Mouse (Mus musculus) lung, embryonic 15.5 days (tissue): ENCODE measurements around the gene Ppia. TPM values are rescaled to one million over a fixed set of nuclear protein-coding genes. Genes with fewer than 3 reads are reported as not detected.
"Not testable (repeated sequence)": the region's sequence is repeated elsewhere in the genome, so short reads cannot be mapped to it uniquely, and the experiment has no call there.

Experiments used
- ATAC-seq: fragments of 200-750 bp; cut with Nextera tagmentation; 2 replicates; pipeline ENCODE4 v1.8.0; 2017; ENCODE audit warnings: moderate number of reproducible peaks, borderline replicate concordance; ENCODE audit not compliant: low FRiP score, low TSS enrichment; ENCODE audit errors: extremely low read depth
- H3K27ac ChIP-seq: fragments of 300-500 bp; sonication (generic); 2 replicates; pipeline ENCODE4 v1.5.1; 2015; ENCODE audit warnings: moderate library complexity, mild to moderate bottlenecking, inconsistent platforms
- H3K27me3 ChIP-seq: fragments of 300-500 bp; sonication (generic); 2 replicates; pipeline ENCODE4 v1.6.1; 2015; ENCODE audit warnings: inconsistent platforms
- H3K36me3 ChIP-seq: fragments of 300-500 bp; sonication (generic); 2 replicates; pipeline ENCODE4 v1.6.1; 2015; ENCODE audit warnings: inconsistent platforms
- H3K4me1 ChIP-seq: fragments of 300-500 bp; sonication (generic); 2 replicates; pipeline ENCODE4 v1.6.1; 2015; ENCODE audit warnings: inconsistent platforms
- H3K4me2 ChIP-seq: fragments of 300-500 bp; sonication (generic); 2 replicates; pipeline ENCODE4 v1.6.1; 2015; ENCODE audit warnings: inconsistent platforms, mild to moderate bottlenecking, moderate library complexity
- H3K4me3 ChIP-seq: fragments of 300-500 bp; sonication (generic); 2 replicates; pipeline ENCODE4 v1.5.1; 2015; ENCODE audit warnings: mild to moderate bottlenecking, inconsistent platforms
- H3K9ac ChIP-seq: fragments of 300-500 bp; sonication (generic); 2 replicates; pipeline ENCODE4 v1.6.1; 2015; ENCODE audit warnings: inconsistent platforms
- H3K9me3 ChIP-seq: fragments of 300-500 bp; sonication (generic); 2 replicates; pipeline ENCODE4 v1.6.1; 2016; ENCODE audit warnings: inconsistent platforms
- WGBS: fragments of 180-500 bp; shearing (Covaris S2); methylation state at CpG from one replicate; pipeline ENCODE4 v1.1.7; 2015; 5-methylcytosine and 5-hydroxymethylcytosine counted together
- polyA plus RNA-seq: library from polyadenylated mRNA; unstranded; fragments of >200 nt; fragmentation: Nextera tagmentation; extraction: Ambion mirVana; gene quantifications from 2 replicates; pipeline ENCODE4 v1.2.1, GENCODE M21; 2015

Gene Ppia
- polyA plus RNA-seq, 1 experiment from 2014 or later = 6,112 TPM

- not testable (repeated sequence) for H3K9me3 ChIP-seq, H3K4me2 ChIP-seq, ATAC-seq, H3K27ac ChIP-seq, H3K9ac ChIP-seq, H3K27me3 ChIP-seq, H3K4me3 ChIP-seq
- H3K4me1 ChIP-seq = peaks cover 24% of the 10 kb centered on the region
- 58% methylated on average over 4 of the region's 4 CpGs for WGBS
- peaks cover 53% of the 10 kb centered on the region for H3K36me3 ChIP-seq
Measured at GRCm38 (mm10) chr11:6419156-6419555, 3.9 kb downstream of the Ppia start.

GRCm38 (mm10) chr11:6420283-6420703 is 5.0 kb downstream of the Ppia start:
- 11% methylated on average over 1 of the region's 1 CpGs for WGBS
- peaks cover 15% of the 10 kb centered on the region for H3K4me1 ChIP-seq
- no peak overlapping the region for H3K27ac ChIP-seq
- H3K27me3 ChIP-seq = no peaks in the 10 kb centered on the region
- H3K4me2 ChIP-seq = no peak overlapping the region
- no peaks in the 10 kb centered on the region for H3K9me3 ChIP-seq
- ATAC-seq = no peak
- no peak overlapping the region for H3K9ac ChIP-seq
- H3K36me3 ChIP-seq = peaks cover 60% of the 10 kb centered on the region
- H3K4me3 ChIP-seq = no peak overlapping the region

- Histone ChIP-seq H3K27me3 (no peaks in the 10 kb centered on the region), H3K36me3 (peaks cover 64% of the 10 kb centered on the region), H3K4me1 (peaks cover 15% of the 10 kb centered on the region), H3K4me2 (no peak overlapping the region), H3K4me3 (no peak overlapping the region), H3K9me3 (no peaks in the 10 kb centered on the region), H3K27ac (no peak overlapping the region), H3K9ac (no peak overlapping the region)
- no peak for ATAC-seq
- 73% methylated on average over 2 of the region's 2 CpGs for WGBS
Measured at GRCm38 (mm10) chr11:6420722-6421350, 5.6 kb downstream of the Ppia start.

- H3K9me3 ChIP-seq = no peaks in the 10 kb centered on the region
- no peaks in the 10 kb centered on the region for H3K27me3 ChIP-seq
- peaks cover 91% of the 10 kb centered on the region for H3K36me3 ChIP-seq
- H3K9ac ChIP-seq = no peak overlapping the region
- ATAC-seq = no peak
- no peak overlapping the region for H3K27ac ChIP-seq
- no peaks in the 10 kb centered on the region for H3K4me1 ChIP-seq
- no peak overlapping the region for H3K4me2 ChIP-seq
- whole genome bisulfite sequencing = 94% methylated on average over 7 of the region's 7 CpGs
- H3K4me3 ChIP-seq = no peak overlapping the region
Measured at GRCm38 (mm10) chr11:6430186-6430585, 14.9 kb downstream of the Ppia start.

GRCm38 (mm10) chr11:6436442-6436841 is 21.2 kb downstream of the Ppia start:
- H3K9me3 ChIP-seq = no peaks in the 10 kb centered on the region
- H3K27me3 ChIP-seq = no peaks in the 10 kb centered on the region
- H3K9ac ChIP-seq = no peak overlapping the region
- H3K4me1 ChIP-seq = no peaks in the 10 kb centered on the region
- no peak overlapping the region for H3K4me2 ChIP-seq
- ATAC-seq = no peak
- H3K36me3 ChIP-seq = peaks cover 67% of the 10 kb centered on the region
- WGBS = 73% methylated on average over 8 of the region's 8 CpGs
- no peak overlapping the region for H3K4me3 ChIP-seq
- H3K27ac ChIP-seq = no peak overlapping the region

- H3K36me3 ChIP-seq = peaks cover 54% of the 10 kb centered on the region
- 89% methylated on average over 2 of the region's 2 CpGs for WGBS
- H3K9ac ChIP-seq = no peak overlapping the region
- H3K27ac ChIP-seq = no peak overlapping the region
- no peak overlapping the region for H3K4me2 ChIP-seq
- no peak overlapping the region for H3K4me3 ChIP-seq
- no peak for ATAC-seq
- H3K4me1 ChIP-seq = 0 out of 2 replicates have a peak, but pooled peaks cover 2% of the 10 kb centered on the region
- no peaks in the 10 kb centered on the region for H3K9me3 ChIP-seq
- no peaks in the 10 kb centered on the region for H3K27me3 ChIP-seq
Measured at GRCm38 (mm10) chr11:6437667-6438066, 22.4 kb downstream of the Ppia start.

GRCm38 (mm10) chr11:6440171-6440570 is 24.9 kb downstream of the Ppia start:
- ATAC-seq = no peak
- 94% methylated on average over 4 of the region's 4 CpGs for WGBS
- H3K9ac ChIP-seq = no peak overlapping the region
- H3K27me3 ChIP-seq = no peaks in the 10 kb centered on the region
- peaks cover 33% of the 10 kb centered on the region for H3K36me3 ChIP-seq
- no peak overlapping the region for H3K4me2 ChIP-seq
- H3K9me3 ChIP-seq = no peaks in the 10 kb centered on the region
- H3K4me1 ChIP-seq = peaks cover 7% of the 10 kb centered on the region
- H3K27ac ChIP-seq = no peak overlapping the region
- H3K4me3 ChIP-seq = no peak overlapping the region

GRCm38 (mm10) chr11:6442566-6442965 is 27.3 kb downstream of the Ppia start:
- Histone ChIP-seq H3K9ac (no peak overlapping the region), H3K27me3 (no peaks in the 10 kb centered on the region), H3K4me2 (peak overlapping the region; percentile 65; the same call in 1 of the 2 replicates), H3K27ac (no peak overlapping the region), H3K36me3 (peaks cover 12% of the 10 kb centered on the region), H3K4me1 (peaks cover 9% of the 10 kb centered on the region), H3K9me3 (no peaks in the 10 kb centered on the region), H3K4me3 (peak overlapping the region; percentile 85; the same call in 1 of the 2 replicates)
- 93% methylated on average over 4 of the region's 4 CpGs for WGBS
- ATAC-seq = no peak

- Histone ChIP-seq H3K36me3 (peaks cover 7% of the 10 kb centered on the region), H3K9me3 (no peaks in the 10 kb centered on the region), H3K4me3 (peak overlapping the region; percentile 85), H3K27ac (peak overlapping the region; percentile 96; the same call in 1 of the 2 replicates), H3K9ac (peak overlapping the region; percentile 83), H3K4me1 (peaks cover 10% of the 10 kb centered on the region), H3K4me2 (peak overlapping the region; percentile 65), H3K27me3 (no peaks in the 10 kb centered on the region)
- no peak for ATAC-seq
- 35% methylated on average over 4 of the region's 4 CpGs for WGBS
Measured at GRCm38 (mm10) chr11:6443102-6443501, 27.9 kb downstream of the Ppia start.

GRCm38 (mm10) chr11:6443727-6444076 is 28.5 kb downstream of the Ppia start:
- peak overlapping the region; percentile 96 for H3K27ac ChIP-seq
- peak overlapping the region; percentile 65 for H3K4me2 ChIP-seq
- no peaks in the 10 kb centered on the region for H3K27me3 ChIP-seq
- ATAC-seq = no peak
- H3K4me1 ChIP-seq = peaks cover 10% of the 10 kb centered on the region
- H3K9ac ChIP-seq = peak overlapping the region; percentile 83
- 0 out of 2 replicates have a peak, but pooled peaks cover 5% of the 10 kb centered on the region for H3K36me3 ChIP-seq
- H3K4me3 ChIP-seq = peak overlapping the region; percentile 85
- H3K9me3 ChIP-seq = no peaks in the 10 kb centered on the region
- 1% methylated on average over 10 of the region's 10 CpGs for WGBS

- Histone ChIP-seq H3K4me3 (peak within 1 kb of the TSS; percentile 85), H3K36me3 (0 out of 2 replicates have a peak, but pooled peaks cover under 1% of the 10 kb centered on the region), H3K9ac (peak within 1 kb of the TSS; percentile 83), H3K4me2 (peak within 1 kb of the TSS; percentile 66), H3K9me3 (no peaks in the 10 kb centered on the region), H3K27ac (peak within 1 kb of the TSS; percentile 96), H3K27me3 (no peaks in the 10 kb centered on the region), H3K4me1 (peaks cover 10% of the 10 kb centered on the region)
- under 1% methylated on average over 56 of the region's 80 CpGs for WGBS
- peak; percentile 99 for ATAC-seq
Measured at GRCm38 (mm10) chr11:6444077-6444853, 29.0 kb downstream of the Ppia start, which contains the start of gene H2afv. Gene H2afv, minus strand, starts transcription at chr11:6444443.

- no peaks in the 10 kb centered on the region for H3K27me3 ChIP-seq
- ATAC-seq = no peak
- peaks cover 10% of the 10 kb centered on the region for H3K4me1 ChIP-seq
- H3K27ac ChIP-seq = peak overlapping the region; percentile 78; the same call in 1 of the 2 replicates
- no peak overlapping the region for H3K9ac ChIP-seq
- no peak overlapping the region for H3K4me3 ChIP-seq
- H3K9me3 ChIP-seq = no peaks in the 10 kb centered on the region
- 72% methylated on average over 4 of the region's 4 CpGs for WGBS
- peak overlapping the region; percentile 66; the same call in 1 of the 2 replicates for H3K4me2 ChIP-seq
- no peaks in the 10 kb centered on the region for H3K36me3 ChIP-seq
Measured at GRCm38 (mm10) chr11:6445441-6445840, 30.2 kb downstream of the Ppia start.
